Mouse (Mus musculus): Measurements from ENCODE around the gene Pspn.

The Pspn gene

DNA sequence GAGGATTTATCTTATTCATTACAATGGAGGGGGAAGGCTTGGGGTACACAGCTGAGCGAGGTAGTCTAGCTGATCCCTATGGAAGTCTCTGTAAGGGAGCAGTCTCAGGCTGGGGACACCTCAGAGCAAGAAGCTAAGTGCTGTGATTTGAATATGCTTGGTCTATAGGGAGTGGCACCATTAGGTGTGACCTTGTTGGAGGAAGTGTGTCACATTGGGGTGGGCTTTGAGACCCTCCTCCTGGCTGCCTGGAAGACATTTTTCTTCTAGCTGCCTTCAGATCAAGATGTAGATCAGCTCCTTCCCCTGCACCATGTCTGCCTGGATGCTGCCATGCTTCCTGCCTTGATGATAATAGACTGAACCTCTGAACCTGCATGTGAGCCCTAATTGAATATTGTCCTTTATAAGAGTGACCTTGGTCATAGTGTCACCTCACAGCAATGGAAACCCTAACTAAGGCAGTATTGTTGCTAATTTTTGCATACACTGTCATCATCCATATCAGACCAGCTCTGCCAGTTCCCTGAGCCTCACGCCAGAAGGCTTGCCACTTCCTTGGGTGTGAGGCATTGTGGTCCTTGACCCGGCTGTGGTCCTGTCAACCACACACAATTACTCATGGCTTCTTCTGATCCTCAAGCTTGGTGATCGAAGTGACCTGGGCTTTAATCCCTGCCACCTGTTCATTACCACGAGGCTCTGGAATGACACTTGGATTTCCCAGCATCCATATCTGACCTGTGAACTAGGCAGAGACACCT, 37.0 kb downstream of the Pspn start:
- DNase-seq (ENCODE audit: low spot score in 2 of 2) = no peak

- no peak for DNase-seq (ENCODE audit: low spot score in 2 of 2)
Observed at GRCm38 (mm10) chr17:56961880-56962279, 37.9 kb downstream of the Pspn start.

DNA sequence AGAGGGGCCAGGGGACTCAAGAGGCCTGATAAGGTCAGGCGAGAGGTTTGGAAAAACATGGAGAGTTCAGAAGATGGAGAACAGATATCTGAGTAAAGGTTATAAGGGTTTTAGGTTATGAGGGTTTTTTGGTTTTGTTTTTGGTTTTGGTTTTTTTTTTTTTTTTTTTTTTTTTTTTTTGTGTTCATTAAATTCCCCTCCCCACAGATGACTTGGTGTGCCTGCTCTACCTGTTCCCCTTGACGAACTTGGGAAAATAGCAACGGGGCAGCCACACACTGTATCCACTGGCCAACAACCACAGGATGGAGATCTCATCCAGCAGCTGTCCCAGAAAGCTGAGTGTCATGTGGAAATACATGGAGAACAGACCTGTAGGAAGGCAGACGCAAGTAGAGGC, 41.2 kb downstream of the Pspn start:
- DNase-seq (ENCODE audit: low spot score in 2 of 2) = no peak

- no peak for DNase-seq (ENCODE audit: low spot score in 2 of 2)
Observed at GRCm38 (mm10) chr17:56957763-56958429, 41.9 kb downstream of the Pspn start.

GRCm38 (mm10) chr17:56954871-56955270, 44.9 kb downstream of the Pspn start:
- no peak for DNase-seq (ENCODE audit: low spot score in 2 of 2)

DNA sequence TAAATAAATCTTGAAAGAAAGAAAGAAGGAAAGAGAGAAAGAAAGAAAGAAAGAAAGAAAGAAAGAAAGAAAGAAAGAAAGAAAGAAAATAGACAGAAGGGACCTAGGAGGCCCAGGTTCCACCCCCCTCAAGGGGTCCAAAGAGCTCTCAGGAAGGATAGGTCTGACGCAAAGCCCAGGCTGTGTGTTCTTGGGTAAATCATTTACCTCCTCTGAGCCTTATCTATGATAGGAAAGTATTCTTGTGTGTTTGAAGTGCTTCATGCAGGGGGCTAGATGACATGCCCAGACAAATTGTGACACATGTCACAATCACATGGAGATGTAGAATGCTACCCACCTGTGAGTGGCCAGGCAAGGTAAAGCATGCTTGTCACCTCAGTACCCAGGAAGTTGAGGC, 47.2 kb downstream of the Pspn start:
- no peak for DNase-seq (ENCODE audit: low spot score in 2 of 2)

DNA sequence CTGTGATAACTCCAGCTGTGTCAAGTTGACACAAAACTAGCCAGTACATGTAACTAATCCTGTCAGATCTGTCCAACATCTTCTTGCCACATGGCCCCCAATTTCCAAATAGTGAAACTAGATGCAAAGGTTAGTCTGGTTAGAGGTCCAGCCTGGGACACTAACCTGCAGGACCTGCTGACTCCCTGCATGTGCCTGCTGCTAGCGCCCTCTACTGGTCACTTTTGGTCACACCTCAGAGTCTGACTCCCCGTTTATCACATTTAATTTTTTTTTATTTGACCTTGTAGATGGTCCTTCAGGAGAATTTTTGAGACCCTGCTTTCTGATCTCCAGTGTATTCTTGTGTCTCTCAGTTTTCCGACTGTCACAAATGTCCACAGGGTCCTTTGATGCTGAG, 48.9 kb downstream of the Pspn start:
- no peak for DNase-seq (ENCODE audit: low spot score in 2 of 2)

All from frontal cortex, postnatal 14 days (tissue).